Mouse (Mus musculus) bone marrow macrophage, adult 2 months (primary cell): Measurements from ENCODE around the gene Gm10762.

Experiments used
- CTCF ChIP-seq: IDR thresholded peaks from 2 replicates; pipeline ENCODE4 v1.5.1; 2012; ENCODE audit warnings: low read depth, mild to moderate bottlenecking, low read length, moderate library complexity
- POLR2A ChIP-seq: IDR thresholded peaks from 2 replicates; pipeline ENCODE4 v1.6.1; 2012; ENCODE audit warnings: mild to moderate bottlenecking, low read depth, low read length, borderline replicate concordance

GRCm38 (mm10) chr2:128972301-128972700 lies 4.8 kb upstream of the Gm10762 start:
- no peak for TF ChIP-seq CTCF
- TF ChIP-seq POLR2A = no peak
